Mouse (Mus musculus) MEL (cell line): ENCODE measurements around the gene Plk1. TPM values are rescaled to one million over a fixed set of nuclear protein-coding genes. Genes with fewer than 3 reads are reported as not detected.

Source experiments
- DNase-seq: peaks from one replicate; pipeline ENCODE4 v3.0.0; 2011; ENCODE audit warnings: low read depth, low spot score
- H3K27ac ChIP-seq: 2 replicates; pipeline ENCODE4 v1.5.1; 2012; ENCODE audit warnings: low read depth, mild to moderate bottlenecking, control low read depth, low read length, moderate library complexity; ENCODE audit not compliant: control insufficient read depth
- H3K27me3 ChIP-seq, 2 experiments: fragments of 150-350 bp in 1 of 2; sonication (generic) in 1 of 2; 2 replicates each; pipeline ENCODE4 v1.6.1; 2012; ENCODE audit warnings: low read length in 2 of 2, mild to moderate bottlenecking in 2 of 2, improper control_type of control experiment in 1 of 2, moderate library complexity in 1 of 2; ENCODE audit not compliant: insufficient read depth in 2 of 2, control insufficient read depth in 1 of 2
- H3K36me3 ChIP-seq, 2 experiments: 2 replicates each; pipeline ENCODE4 v1.6.1; 2012 to 2014; ENCODE audit warnings: low read length in 2 of 2, improper control_type of control experiment in 1 of 2, inconsistent platforms in 1 of 2, mild to moderate bottlenecking in 1 of 2; ENCODE audit not compliant: insufficient read depth in 2 of 2, control insufficient read depth in 1 of 2
- H3K4me1 ChIP-seq, 2 experiments: fragments of 150-350 bp in 1 of 2; sonication (generic) in 1 of 2; 2 replicates each; pipeline ENCODE4 v1.6.1; 2012; ENCODE audit warnings: low read length in 2 of 2, improper control_type of control experiment in 1 of 2, mild to moderate bottlenecking in 1 of 2; ENCODE audit not compliant: insufficient read depth in 2 of 2, control insufficient read depth in 1 of 2
- H3K4me3 ChIP-seq, 2 experiments: fragments of 150-350 bp in 1 of 2; sonication (generic) in 1 of 2; 2 replicates each; pipeline ENCODE4 v1.5.1; 2012; ENCODE audit warnings: low read depth in 2 of 2, low read length in 2 of 2, mild to moderate bottlenecking in 2 of 2, moderate library complexity in 2 of 2, control low read depth in 1 of 2, improper control_type of control experiment in 1 of 2; ENCODE audit not compliant: control insufficient read depth in 1 of 2, insufficient read depth in 1 of 2
- H3K79me2 ChIP-seq: 2 replicates; pipeline ENCODE4 v1.6.1; 2012; ENCODE audit warnings: mild to moderate bottlenecking, low read length, moderate library complexity; ENCODE audit not compliant: control insufficient read depth, poor library complexity, insufficient read depth
- H3K9ac ChIP-seq: 2 replicates; pipeline ENCODE4 v1.6.1; 2012; ENCODE audit warnings: low read depth, mild to moderate bottlenecking, control low read depth, low read length, moderate library complexity; ENCODE audit not compliant: control insufficient read depth, poor library complexity, severe bottlenecking
- H3K9me3 ChIP-seq: fragments of 150-350 bp; sonication (generic); replicated peaks from 2 replicates; pipeline ENCODE4 v1.6.1; 2012; ENCODE audit warnings: mild to moderate bottlenecking, low read length, improper control_type of control experiment, moderate library complexity; ENCODE audit not compliant: insufficient read depth
- CTCF ChIP-seq, 3 experiments: IDR thresholded peaks in 2 of 3; conservative IDR thresholded peaks in 1 of 3; 2 replicates each; pipeline ENCODE4 v1.5.1; 2011 to 2012; ENCODE audit warnings: low read length in 3 of 3, low read depth in 2 of 3, mild to moderate bottlenecking in 2 of 3, improper control_type of control experiment in 1 of 3, inconsistent platforms in 1 of 3, mixed read lengths in 1 of 3, moderate library complexity in 1 of 3; ENCODE audit not compliant: control insufficient read depth in 1 of 3, insufficient read depth in 1 of 3, poor library complexity in 1 of 3, severe bottlenecking in 1 of 3
- E2F4 ChIP-seq: IDR thresholded peaks from 2 replicates; pipeline ENCODE4 v1.6.1; 2011; ENCODE audit warnings: low read depth, low read length, improper control_type of control experiment, borderline replicate concordance
- ETS1 ChIP-seq: IDR thresholded peaks from 2 replicates; pipeline ENCODE4 v1.6.1; 2012; ENCODE audit warnings: low read depth, mild to moderate bottlenecking, inconsistent platforms, low read length, improper control_type of control experiment, moderate library complexity
- GABPA ChIP-seq: IDR thresholded peaks from 2 replicates; pipeline ENCODE4 v1.6.1; 2012; ENCODE audit warnings: low read depth, mild to moderate bottlenecking, inconsistent platforms, low read length, improper control_type of control experiment, moderate library complexity
- GATA1 ChIP-seq: IDR thresholded peaks from 2 replicates; pipeline ENCODE4 v1.6.1; 2011; ENCODE audit warnings: low read depth, low read length, improper control_type of control experiment
- HCFC1 ChIP-seq: IDR thresholded peaks from 2 replicates; pipeline ENCODE4 v1.6.1; 2012; ENCODE audit warnings: low read depth, mild to moderate bottlenecking, inconsistent platforms, low read length, improper control_type of control experiment, moderate library complexity
- JUND ChIP-seq: IDR thresholded peaks from 2 replicates; pipeline ENCODE4 v1.6.1; 2011; ENCODE audit warnings: low read depth, mild to moderate bottlenecking, improper control_type of control experiment, low read length
- MAFK ChIP-seq: IDR thresholded peaks from 2 replicates; pipeline ENCODE4 v1.6.1; 2011; ENCODE audit warnings: low read depth, mild to moderate bottlenecking, low read length, improper control_type of control experiment, borderline replicate concordance
- MAX ChIP-seq: IDR thresholded peaks from 2 replicates; pipeline ENCODE4 v1.6.1; 2011; ENCODE audit warnings: low read length, improper control_type of control experiment
- MEF2A ChIP-seq: IDR thresholded peaks from 2 replicates; pipeline ENCODE4 v1.6.1; 2014; ENCODE audit warnings: low read depth, mild to moderate bottlenecking, inconsistent platforms, low read length, improper control_type of control experiment; ENCODE audit not compliant: poor library complexity, insufficient replicate concordance, severe bottlenecking; ENCODE audit errors: extremely low read depth
- MYB ChIP-seq: IDR thresholded peaks from 2 replicates; pipeline ENCODE4 v1.6.1; 2011; ENCODE audit warnings: mild to moderate bottlenecking, low read depth, low read length, improper control_type of control experiment
- MYC ChIP-seq: IDR thresholded peaks from 2 replicates; pipeline ENCODE4 v1.6.1; 2011; ENCODE audit warnings: low read depth, mild to moderate bottlenecking, low read length, improper control_type of control experiment, moderate library complexity
- NELFE ChIP-seq: IDR thresholded peaks from 2 replicates; pipeline ENCODE4 v1.6.1; 2011; ENCODE audit warnings: low read depth, low read length, improper control_type of control experiment
- NRF1 ChIP-seq: IDR thresholded peaks from 2 replicates; pipeline ENCODE4 v1.6.1; 2014; ENCODE audit warnings: low read depth, mild to moderate bottlenecking, inconsistent platforms, low read length, improper control_type of control experiment, moderate library complexity; ENCODE audit not compliant: poor library complexity, insufficient read depth, severe bottlenecking
- POLR2A ChIP-seq, 2 experiments: IDR thresholded peaks; 2 replicates each; pipeline ENCODE4 v1.6.1; 2011 to 2012; ENCODE audit warnings: low read length in 2 of 2, mild to moderate bottlenecking in 2 of 2, control low read depth in 1 of 2, improper control_type of control experiment in 1 of 2, low read depth in 1 of 2, moderate library complexity in 1 of 2; ENCODE audit not compliant: control insufficient read depth in 1 of 2, insufficient read depth in 1 of 2, poor library complexity in 1 of 2
- POLR2AphosphoS2 ChIP-seq: IDR thresholded peaks from 2 replicates; pipeline ENCODE4 v1.6.1; 2011; ENCODE audit warnings: low read length, improper control_type of control experiment
- RAD21 ChIP-seq: IDR thresholded peaks from 2 replicates; pipeline ENCODE4 v1.6.1; 2011; ENCODE audit warnings: mild to moderate bottlenecking, low read depth, low read length, improper control_type of control experiment
- RCOR1 ChIP-seq: IDR thresholded peaks from 2 replicates; pipeline ENCODE4 v1.6.1; 2012; ENCODE audit warnings: low read depth, mild to moderate bottlenecking, inconsistent platforms, low read length, improper control_type of control experiment
- SMC3 ChIP-seq: IDR thresholded peaks from 2 replicates; pipeline ENCODE4 v1.6.1; 2011; ENCODE audit warnings: low read depth, low read length, improper control_type of control experiment
- TBP ChIP-seq: IDR thresholded peaks from 2 replicates; pipeline ENCODE4 v1.8.0; 2011; ENCODE audit warnings: low read depth, low read length, improper control_type of control experiment
- UBTF ChIP-seq: IDR thresholded peaks from 2 replicates; pipeline ENCODE4 v1.6.1; 2012; ENCODE audit warnings: low read depth, mild to moderate bottlenecking, inconsistent platforms, low read length, improper control_type of control experiment, moderate library complexity, borderline replicate concordance; ENCODE audit not compliant: insufficient read depth
- USF2 ChIP-seq, 2 experiments: IDR thresholded peaks; 2 replicates each; pipeline ENCODE4 v1.6.1; 2011 to 2012; ENCODE audit warnings: improper control_type of control experiment in 2 of 2, low read length in 2 of 2, borderline replicate concordance in 1 of 2, inconsistent platforms in 1 of 2, low read depth in 1 of 2, mild to moderate bottlenecking in 1 of 2; ENCODE audit not compliant: insufficient read depth in 1 of 2
- ZNF384 ChIP-seq: IDR thresholded peaks from 2 replicates; pipeline ENCODE4 v1.6.1; 2012; ENCODE audit warnings: low read depth, mild to moderate bottlenecking, inconsistent platforms, low read length, improper control_type of control experiment
- polyA plus RNA-seq, 2 experiments: library from polyadenylated mRNA; stranded (reverse) in 1 of 2; unstranded in 1 of 2; fragments of >175 nt in 1 of 2; fragments of >200 nt in 1 of 2; gene quantifications; 2 replicates each; pipeline versions ENCODE4 v1.2.1 to v1.2.4; 2012; ENCODE audit warnings: low replicate concordance in 2 of 2, low read depth in 1 of 2; ENCODE audit not compliant: insufficient read length in 2 of 2, insufficient read depth in 1 of 2, missing spikeins in 1 of 2
- total RNA-seq: library from RNA; depleted of rRNA; stranded (reverse); fragments of 300-350 nt; gene quantifications from 2 replicates; pipeline ENCODE4 v1.2.3, GENCODE M21; 2012

The Plk1 gene
- total and polyA plus RNA-seq, 3 experiments, result 46.7 to 244 (median 157) TPM

- H3K4me3 ChIP-seq, result no peak overlapping the region
- TF ChIP-seq CTCF (IDR thresholded peaks at IDR 0.05 in 2 of 3, conservative IDR thresholded peaks at IDR 0.05 in 1 of 3; ENCODE audit: control insufficient read depth in 1 of 3, insufficient read depth in 1 of 3, low read depth in 2 of 3, low read length in 3 of 3, poor library complexity in 1 of 3, severe bottlenecking in 1 of 3) (0 out of 6 replicates have a peak, but pooled peaks of 1 of the 3 experiments have one; percentile 14), MYB (no peak), MAX (no peak), POLR2AphosphoS2 (no peak), UBTF (no peak)
- TF ChIP-seq, all 39 proteins: peak for 1
- no peak for DNase-seq
- Histone ChIP-seq H3K4me1 (no peaks in the 10 kb centered on the region), H3K79me2 (no peaks in the 10 kb centered on the region), H3K27ac (no peak overlapping the region), H3K27me3 (no peaks in the 10 kb centered on the region), H3K9ac (no peak overlapping the region), H3K9me3 (no peaks in the 10 kb centered on the region), H3K36me3 (peaks cover 0 to 29% of the 10 kb centered on the region in 2 experiments; a peak in 2 of 4 replicates)
These were observed 33.6 kb upstream of the Plk1 start for GRCm38 (mm10) chr7:122125636-122126035.

- Histone ChIP-seq H3K79me2 (peaks cover 8% of the 10 kb centered on the region), H3K9me3 (no peaks in the 10 kb centered on the region), H3K9ac (no peak overlapping the region), H3K4me1 (peaks cover 0 to 2% of the 10 kb centered on the region in 2 experiments; a peak in 1 of 4 replicates), H3K27me3 (no peaks in the 10 kb centered on the region), H3K4me3 (no peak overlapping the region), H3K36me3 (peaks cover 8 to 26% of the 10 kb centered on the region in 2 experiments), H3K27ac (no peak overlapping the region)
- TF ChIP-seq RCOR1 (no peak), NELFE (no peak), RAD21 (no peak), JUND (no peak), SMC3 (no peak), USF2 (IDR thresholded peaks at IDR 0.05; ENCODE audit: borderline replicate concordance in 1 of 2, insufficient read depth in 1 of 2, low read depth in 1 of 2, low read length in 2 of 2) (no peak), POLR2A (IDR thresholded peaks at IDR 0.05; ENCODE audit: control insufficient read depth in 1 of 2, insufficient read depth in 1 of 2, low read depth in 1 of 2, low read length in 2 of 2, poor library complexity in 1 of 2) (no peak), POLR2AphosphoS2 (no peak), GABPA (no peak), GATA1 (no peak), MEF2A (no peak), E2F4 (no peak), MAFK (no peak), ZNF384 (no peak), ETS1 (no peak), MYC (no peak), CTCF (IDR thresholded peaks at IDR 0.05 in 2 of 3, conservative IDR thresholded peaks at IDR 0.05 in 1 of 3; ENCODE audit: control insufficient read depth in 1 of 3, insufficient read depth in 1 of 3, low read depth in 2 of 3, low read length in 3 of 3, poor library complexity in 1 of 3, severe bottlenecking in 1 of 3) (no peak), NRF1 (no peak), HCFC1 (no peak), TBP (no peak)
- no peak for DNase-seq
These were observed 32.3 kb upstream of the Plk1 start for GRCm38 (mm10) chr7:122126946-122127345.
